Mouse (Mus musculus): ENCODE measurements around the gene Nf2.

GRCm38 (mm10) chr11:4803951-4804350, 45.4 kb downstream of the Nf2 start:
- peak; percentile 58 for TF ChIP-seq MAX (IDR thresholded peaks at IDR 0.05; ENCODE audit: low read length)
- no peak for TF ChIP-seq RAD21 (IDR thresholded peaks at IDR 0.05; ENCODE audit: low read depth, low read length)

All from CH12.LX (cell line).